Mouse (Mus musculus) lung, adult 2 months (tissue): Measurements from ENCODE around the gene Rpgrip1l. TPM values are rescaled to one million over a fixed set of nuclear protein-coding genes. Genes with fewer than 3 reads are reported as not detected.

Source experiments
- DNase-seq: peaks from one replicate; pipeline ENCODE4 v3.0.0; 2022
- H3K4me1 ChIP-seq: fragments of 200-500 bp; 2 replicates; pipeline ENCODE4 v1.6.1; 2011; ENCODE audit warnings: low read length; ENCODE audit not compliant: control insufficient read depth, insufficient read depth
- H3K4me3 ChIP-seq: fragments of 200-500 bp; replicated peaks from 2 replicates; pipeline ENCODE3; 2011; ENCODE audit warnings: low read depth, mild to moderate bottlenecking, control low read depth, low read length; ENCODE audit errors: extremely low read depth
- CTCF ChIP-seq: fragments of 200-500 bp; IDR thresholded peaks from 2 replicates; pipeline ENCODE4 v1.5.1; 2011; ENCODE audit warnings: mild to moderate bottlenecking, low read length, control low read depth; ENCODE audit not compliant: insufficient read depth
- POLR2A ChIP-seq: fragments of 200-500 bp; IDR thresholded peaks from 2 replicates; pipeline ENCODE4 v1.6.1; 2011; ENCODE audit warnings: low read depth, mild to moderate bottlenecking, control low read depth, low read length, borderline replicate concordance; ENCODE audit errors: extremely low read depth
- WGBS: fragments of 180-500 bp; shearing (Covaris S2); methylation state at CpG from one replicate; pipeline ENCODE4 v1.1.7; 2018; 5-methylcytosine and 5-hydroxymethylcytosine counted together
- polyA plus RNA-seq: library from polyadenylated mRNA; depleted of rRNA; stranded (reverse); fragments of >200 nt; gene quantifications from 2 replicates; pipeline ENCODE4 v1.2.3, GENCODE M21; 2012

Rpgrip1l gene
- polyA plus RNA-seq, 1 experiment = 3.6 TPM

DNA sequence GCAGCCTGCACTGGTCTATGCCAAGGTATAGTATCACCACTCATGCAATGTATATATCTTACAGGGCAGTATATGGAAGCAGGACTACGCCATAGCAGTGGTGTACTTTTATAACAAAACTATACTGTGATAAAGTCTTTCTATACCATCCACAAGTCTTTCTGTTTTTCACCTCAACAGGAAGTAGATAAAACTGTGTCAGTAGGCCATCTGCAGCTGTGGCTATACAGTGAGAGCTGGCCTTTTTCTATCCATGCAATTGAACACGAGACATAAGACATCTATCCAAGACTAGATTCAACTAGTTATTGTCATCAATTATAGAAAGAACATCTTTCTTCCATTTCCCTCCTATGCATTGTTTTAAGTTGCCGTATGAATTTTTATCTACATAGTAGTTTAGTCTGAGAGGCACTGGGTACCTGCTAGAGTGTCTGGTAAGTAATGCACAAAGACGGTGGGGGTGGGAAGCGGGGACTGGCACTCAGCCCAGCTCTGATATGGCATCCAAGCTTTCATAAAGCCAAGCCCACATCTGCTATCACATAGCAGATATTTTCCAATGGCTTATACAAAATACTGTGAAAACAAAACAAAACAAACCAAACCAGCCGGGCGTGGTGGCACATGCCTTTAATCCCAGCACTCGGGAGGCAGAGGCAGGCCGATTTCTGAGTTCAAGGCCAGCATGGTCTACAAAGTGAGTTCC, 63.1 kb downstream of the Rpgrip1l start:
- 91% methylated on average over 9 of the region's 9 CpGs for WGBS
- H3K4me3 ChIP-seq = no peak overlapping the region
- DNase-seq = no peak
- no peaks in the 10 kb centered on the region for H3K4me1 ChIP-seq
- TF ChIP-seq CTCF = no peak
- TF ChIP-seq POLR2A = no peak

DNA sequence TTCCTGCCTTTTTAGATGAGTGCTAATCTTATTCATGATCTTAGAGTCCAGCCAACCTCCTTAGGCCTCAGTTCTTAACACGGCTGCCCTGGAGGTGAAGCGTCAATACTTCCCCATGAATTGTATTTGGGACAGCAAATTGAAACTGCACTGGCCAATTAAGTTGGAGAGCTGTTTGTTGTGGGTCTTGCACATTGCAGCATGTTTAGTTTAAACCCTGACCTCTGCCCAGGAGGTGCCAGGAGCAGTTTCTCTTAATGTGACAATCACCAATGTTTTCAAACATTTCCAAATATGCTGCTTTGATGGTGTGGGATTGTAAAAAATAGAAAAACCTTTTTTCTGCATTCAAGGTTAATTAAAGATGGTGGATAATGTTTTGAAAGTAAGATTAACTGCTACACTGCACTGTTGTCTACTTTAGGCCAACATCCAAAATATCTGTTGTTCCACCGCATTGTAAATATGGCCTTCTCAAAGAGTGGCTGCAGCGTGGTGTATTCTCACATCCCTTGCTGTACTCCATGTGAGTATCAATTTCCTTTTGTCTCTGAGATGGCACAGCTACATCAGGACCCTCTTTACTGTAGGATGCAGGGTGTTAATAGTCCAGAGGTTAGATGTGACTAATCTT, 67.1 kb downstream of the Rpgrip1l start:
- Histone ChIP-seq H3K4me1 (no peaks in the 10 kb centered on the region), H3K4me3 (no peak overlapping the region)
- no peak for TF ChIP-seq POLR2A
- no peak for TF ChIP-seq CTCF
- WGBS = 72% methylated on average over 4 of the region's 4 CpGs
- no peak for DNase-seq

GRCm38 (mm10) chr8:91242721-91243120, 70.3 kb downstream of the Rpgrip1l start:
- WGBS = 84% methylated on average over 1 of the region's 1 CpGs
- TF ChIP-seq CTCF (no peak), POLR2A (no peak)
- H3K4me1 ChIP-seq = no peaks in the 10 kb centered on the region
- H3K4me3 ChIP-seq = no peak overlapping the region
- no peak for DNase-seq

GRCm38 (mm10) chr8:91241873-91242519, 71.1 kb downstream of the Rpgrip1l start:
- DNase-seq = no peak
- TF ChIP-seq POLR2A = no peak
- no peak for TF ChIP-seq CTCF
- Histone ChIP-seq H3K4me1 (no peaks in the 10 kb centered on the region), H3K4me3 (no peak overlapping the region)
- WGBS = 68% methylated on average over 8 of the region's 8 CpGs

- Histone ChIP-seq H3K4me1 (no peaks in the 10 kb centered on the region), H3K4me3 (no peak overlapping the region)
- no peak for DNase-seq
- TF ChIP-seq POLR2A = no peak
- TF ChIP-seq CTCF = no peak
- 89% methylated on average over 5 of the region's 5 CpGs for WGBS
These were observed 71.7 kb downstream of the Rpgrip1l start for GRCm38 (mm10) chr8:91241371-91241770.

- H3K4me1 ChIP-seq = no peaks in the 10 kb centered on the region
- TF ChIP-seq POLR2A (no peak), CTCF (no peak)
- no peak for DNase-seq
- WGBS = 85% methylated on average over 2 of the region's 2 CpGs
- no peak overlapping the region for H3K4me3 ChIP-seq
These were observed 75.9 kb downstream of the Rpgrip1l start for GRCm38 (mm10) chr8:91237191-91237590.

GRCm38 (mm10) chr8:91234097-91234496, 79.0 kb downstream of the Rpgrip1l start:
- DNase-seq = no peak
- TF ChIP-seq POLR2A = no peak
- TF ChIP-seq CTCF = no peak
- H3K4me1 ChIP-seq = no peaks in the 10 kb centered on the region
- H3K4me3 ChIP-seq = no peak overlapping the region
- WGBS = 80% methylated on average over 2 of the region's 2 CpGs

GRCm38 (mm10) chr8:91227421-91227841, 85.6 kb downstream of the Rpgrip1l start:
- no peaks in the 10 kb centered on the region for H3K4me1 ChIP-seq
- TF ChIP-seq CTCF = no peak
- H3K4me3 ChIP-seq = no peak overlapping the region
- DNase-seq = no peak
- WGBS = 77% methylated on average over 7 of the region's 7 CpGs

DNA sequence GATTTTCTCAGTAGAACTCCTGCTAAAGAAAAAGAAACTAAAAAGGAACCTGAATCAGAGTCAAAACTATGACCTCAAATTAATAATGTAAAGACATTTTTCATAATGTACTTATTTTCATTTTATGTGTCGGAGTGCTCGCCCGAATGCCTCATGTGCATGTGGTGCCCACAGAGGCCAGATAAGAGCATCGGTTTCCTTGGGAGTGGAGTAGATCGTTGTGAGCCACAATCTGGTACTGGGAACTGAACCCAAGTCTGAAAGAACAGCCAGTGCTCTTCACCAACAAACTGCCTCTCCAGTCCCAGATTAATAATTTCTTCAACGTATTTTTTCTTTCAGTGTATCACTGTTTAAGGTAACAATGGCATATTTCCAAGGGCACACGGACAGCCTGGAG, 88.8 kb downstream of the Rpgrip1l start:
- 88% methylated on average over 7 of the region's 7 CpGs for WGBS
- no peak for TF ChIP-seq CTCF
- no peak for TF ChIP-seq POLR2A
- Histone ChIP-seq H3K4me1 (no peaks in the 10 kb centered on the region), H3K4me3 (no peak overlapping the region)
- DNase-seq = no peak

DNA sequence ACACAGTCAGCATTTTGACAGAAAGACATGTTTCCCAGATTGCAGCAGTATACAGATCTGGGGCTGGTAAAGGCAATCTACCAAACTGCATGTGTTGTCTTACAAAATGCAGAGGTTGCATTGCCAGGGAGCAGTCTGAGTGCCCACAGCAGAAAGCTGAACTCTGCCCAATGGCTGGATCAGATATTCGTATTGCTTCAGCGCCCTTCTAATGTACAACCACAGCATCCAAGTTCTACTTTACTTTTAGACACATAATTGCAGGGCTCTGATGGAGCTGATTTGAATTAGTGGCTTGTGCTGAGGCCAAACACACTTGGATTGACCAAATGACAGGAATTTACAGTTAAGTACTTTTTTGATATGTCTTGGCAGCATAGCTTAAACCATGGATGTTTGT, 91.2 kb downstream of the Rpgrip1l start:
- H3K4me1 ChIP-seq = no peaks in the 10 kb centered on the region
- H3K4me3 ChIP-seq = no peak overlapping the region
- DNase-seq = no peak
- WGBS = 91% methylated on average over 2 of the region's 2 CpGs
- TF ChIP-seq CTCF = no peak
- TF ChIP-seq POLR2A = no peak
